Mouse (Mus musculus) testis, postnatal 14 days (tissue): ENCODE measurements around the gene Pja2.
"Not testable (repeated sequence)": the region's sequence is repeated elsewhere in the genome, so short reads cannot be mapped to it uniquely, and the experiment has no call there.

ENCODE experiments used
- DNase-seq: peaks from one replicate; pipeline ENCODE4 v3.0.0; 2021; ENCODE audit warnings: low spot score

The Pja2 gene

DNA sequence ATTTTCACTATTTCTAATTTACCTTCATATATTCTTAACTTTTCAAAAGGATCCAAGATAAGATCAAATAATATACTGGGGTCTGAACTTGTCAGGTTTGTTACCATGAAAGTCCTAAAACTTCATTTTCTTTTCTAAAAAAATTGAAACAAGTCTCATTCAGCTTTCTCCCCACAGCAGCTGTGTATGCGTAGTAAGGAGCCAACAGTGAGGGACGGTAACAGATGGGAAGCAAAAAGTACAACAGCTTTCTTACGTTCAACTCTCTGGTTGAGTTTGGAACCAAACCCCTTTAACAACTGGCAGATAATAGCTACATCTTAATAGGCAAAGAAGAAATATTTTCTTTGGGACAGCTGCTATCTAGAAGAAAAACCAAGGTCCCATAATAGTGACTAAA is 50.3 kb downstream of the Pja2 start:
- not testable (repeated sequence) for DNase-seq

DNA sequence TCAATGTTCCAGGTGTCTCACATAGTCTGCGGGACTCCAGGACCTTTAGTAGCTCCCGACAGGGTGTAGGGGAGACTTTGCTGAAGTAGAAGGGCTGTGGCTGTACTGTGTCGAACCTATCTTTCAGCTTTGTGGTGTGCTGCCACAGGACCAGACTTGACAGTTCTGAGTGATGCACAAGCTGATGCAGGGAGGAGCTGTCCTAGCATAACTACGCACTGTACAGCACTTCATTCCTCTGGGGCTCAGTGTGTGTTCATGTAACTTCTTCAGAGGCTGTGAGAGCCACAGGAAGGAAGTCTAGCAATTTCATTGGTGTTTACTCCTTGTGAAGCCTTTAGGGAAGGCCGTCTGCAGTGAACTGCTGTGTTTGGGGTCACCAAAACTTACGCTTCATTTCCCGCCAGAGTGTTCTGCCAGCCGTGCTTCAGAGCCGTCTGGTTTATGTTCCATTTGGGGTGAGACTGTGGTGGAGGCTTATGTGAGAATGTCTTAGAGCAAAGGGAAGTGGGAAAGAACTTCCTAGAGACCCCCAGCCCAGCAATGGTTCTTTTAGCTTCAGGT is 54.0 kb downstream of the Pja2 start:
- no peak for DNase-seq

DNA sequence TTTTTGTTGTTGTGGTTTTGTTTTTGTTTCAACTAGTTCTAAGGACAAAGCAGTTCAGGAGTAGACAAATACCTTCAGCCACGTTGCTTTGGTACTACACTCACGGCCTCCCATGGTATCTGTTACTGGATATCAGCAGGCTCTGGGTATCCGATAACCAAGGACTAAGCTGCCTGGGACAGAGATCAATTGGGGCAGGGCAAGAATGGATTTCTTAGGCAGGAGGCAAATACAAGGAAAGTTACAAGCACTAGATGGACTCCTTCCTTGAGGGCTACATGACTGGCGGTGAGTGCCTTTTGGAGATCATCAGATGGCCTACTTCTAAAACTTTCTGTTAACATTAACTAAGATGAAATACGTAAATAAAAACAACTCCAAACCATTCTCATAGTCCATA is 55.0 kb downstream of the Pja2 start:
- no peak for DNase-seq

DNA sequence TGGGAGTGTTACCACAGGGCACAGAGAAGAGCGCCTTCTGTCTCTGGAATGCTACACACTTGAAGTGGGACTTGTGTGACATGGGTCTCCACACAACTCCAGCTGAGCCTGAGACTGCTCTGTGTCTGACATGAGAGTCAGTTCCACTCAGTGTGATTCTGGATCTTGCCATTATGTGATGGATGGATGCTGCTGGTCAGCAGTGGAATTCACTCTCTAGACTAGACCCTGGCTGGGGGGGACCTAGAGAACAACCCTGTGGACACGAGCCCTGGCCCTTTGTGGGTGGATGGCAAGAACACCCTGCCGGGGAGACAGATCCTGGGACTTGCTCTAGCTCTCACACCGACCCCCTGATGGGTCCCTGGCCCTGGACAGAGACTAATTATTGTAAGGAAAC is 56.5 kb downstream of the Pja2 start:
- DNase-seq, result no peak

DNA sequence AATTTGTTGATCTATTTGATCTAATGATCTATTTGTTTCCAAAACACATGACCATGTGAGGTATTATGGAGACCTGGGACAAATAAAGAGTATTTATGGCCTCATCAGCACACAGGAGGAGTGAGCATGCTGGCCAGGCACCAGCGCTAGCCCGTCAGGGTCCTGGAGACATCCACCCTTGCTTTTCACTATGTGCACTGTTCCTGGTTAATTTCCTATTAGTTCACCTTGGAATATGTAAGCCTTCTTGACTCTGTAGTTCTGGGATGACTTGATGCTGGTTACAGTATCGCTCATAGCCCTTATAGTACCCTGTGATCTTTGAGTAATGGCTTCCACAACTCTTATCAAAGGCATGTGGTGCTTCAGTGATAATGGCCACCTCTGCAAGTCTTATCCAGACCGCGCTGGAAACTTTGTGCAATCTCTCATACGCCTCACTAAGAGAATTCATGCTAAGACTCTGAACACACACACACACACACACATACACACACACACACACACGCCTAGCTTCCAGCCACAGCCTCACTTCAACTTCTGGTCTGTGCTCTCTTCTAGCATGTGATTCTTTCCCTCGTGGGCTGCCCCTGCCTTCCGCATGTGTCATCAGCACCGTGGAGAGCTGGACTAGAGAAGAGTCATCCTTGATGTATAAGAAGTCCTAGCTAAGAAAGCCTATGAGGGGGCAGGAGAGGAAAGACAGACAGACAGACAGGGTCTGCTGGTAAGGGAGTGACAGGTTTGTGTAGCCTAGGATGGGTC is 57.2 kb downstream of the Pja2 start:
- DNase-seq, result no peak

DNA sequence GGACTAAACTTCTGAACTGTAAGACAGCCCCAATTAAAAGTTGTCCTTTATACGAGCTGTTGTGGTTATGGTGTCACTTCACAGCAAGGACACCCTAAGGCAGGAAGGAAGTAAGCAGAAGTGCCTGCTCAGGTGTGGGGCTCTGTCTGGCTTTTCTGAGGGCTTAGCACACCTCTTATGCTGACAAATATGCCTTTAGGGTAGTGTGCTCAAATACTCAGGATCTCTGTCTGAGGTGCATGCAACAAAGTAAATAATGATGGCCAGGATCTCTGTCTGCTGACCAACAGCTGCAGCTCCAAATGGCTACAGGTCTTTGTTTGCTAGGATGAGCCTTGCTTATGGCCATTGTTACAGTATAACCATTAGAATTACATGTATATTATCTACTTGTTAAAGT is 71.1 kb downstream of the Pja2 start:
- no peak for DNase-seq

DNA sequence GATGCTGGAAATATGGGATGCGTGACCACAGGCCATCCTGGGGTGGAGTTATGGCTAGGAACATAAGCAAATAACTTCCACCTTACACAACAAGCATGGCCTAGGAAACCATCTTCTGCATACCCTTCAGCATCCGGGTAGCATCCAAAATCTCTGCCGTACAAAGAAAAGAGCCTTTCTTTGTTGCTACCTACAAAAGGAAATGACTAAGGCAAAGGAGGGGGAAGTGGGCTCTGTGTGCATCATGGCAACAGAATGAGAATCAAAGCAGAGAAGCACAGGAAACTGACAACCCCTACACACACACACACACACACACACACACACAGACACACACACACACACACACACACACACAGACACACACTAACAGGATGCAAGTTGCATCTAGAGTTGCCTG is 83.5 kb downstream of the Pja2 start:
- no peak for DNase-seq

DNA sequence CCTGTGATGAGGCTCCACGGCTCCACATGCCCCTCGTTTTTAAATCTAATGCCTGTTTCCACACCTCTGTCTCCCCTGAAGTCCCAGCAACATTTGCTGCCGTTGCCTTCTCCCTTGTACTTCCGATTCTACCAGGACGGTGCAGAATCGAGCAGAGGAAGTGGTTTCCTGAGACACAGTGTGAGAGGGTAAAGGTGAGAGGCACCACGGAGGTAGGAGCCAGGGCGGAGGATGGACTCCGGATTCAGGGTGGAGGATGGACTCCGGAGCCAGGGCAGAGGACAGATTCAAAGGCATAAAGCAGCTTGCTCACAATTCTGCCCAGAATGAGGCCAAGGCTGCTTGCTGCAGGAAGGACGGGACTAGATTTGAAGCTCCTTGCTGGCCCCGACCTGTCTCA is 88.8 kb downstream of the Pja2 start:
- no peak for DNase-seq

DNA sequence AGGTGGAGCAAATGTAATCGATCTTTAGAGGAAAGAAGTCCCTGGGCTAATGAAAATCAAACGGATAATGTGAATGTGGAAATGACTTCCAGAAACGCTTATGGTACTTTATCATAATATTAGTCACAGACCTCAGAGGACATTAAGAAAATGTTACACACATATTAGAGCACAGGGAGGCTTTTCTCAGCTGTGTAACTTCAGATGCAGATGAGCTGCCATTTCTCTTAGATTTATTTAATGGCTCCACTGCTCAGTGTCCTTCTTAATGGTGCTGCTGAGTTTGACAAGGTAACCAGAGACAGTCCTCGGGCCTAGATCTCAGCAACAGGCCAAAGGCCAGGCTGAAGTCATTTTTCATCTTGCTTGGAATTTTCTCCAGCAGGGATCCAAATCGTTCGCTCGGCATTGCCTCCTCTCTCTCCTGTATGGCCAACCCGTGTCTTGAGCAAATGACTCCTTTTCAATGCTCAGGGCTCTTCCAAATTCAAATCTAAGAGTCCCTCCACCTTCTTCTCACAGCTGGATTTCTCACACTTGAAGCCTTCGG is 89.3 kb downstream of the Pja2 start:
- DNase-seq, result no peak

DNA sequence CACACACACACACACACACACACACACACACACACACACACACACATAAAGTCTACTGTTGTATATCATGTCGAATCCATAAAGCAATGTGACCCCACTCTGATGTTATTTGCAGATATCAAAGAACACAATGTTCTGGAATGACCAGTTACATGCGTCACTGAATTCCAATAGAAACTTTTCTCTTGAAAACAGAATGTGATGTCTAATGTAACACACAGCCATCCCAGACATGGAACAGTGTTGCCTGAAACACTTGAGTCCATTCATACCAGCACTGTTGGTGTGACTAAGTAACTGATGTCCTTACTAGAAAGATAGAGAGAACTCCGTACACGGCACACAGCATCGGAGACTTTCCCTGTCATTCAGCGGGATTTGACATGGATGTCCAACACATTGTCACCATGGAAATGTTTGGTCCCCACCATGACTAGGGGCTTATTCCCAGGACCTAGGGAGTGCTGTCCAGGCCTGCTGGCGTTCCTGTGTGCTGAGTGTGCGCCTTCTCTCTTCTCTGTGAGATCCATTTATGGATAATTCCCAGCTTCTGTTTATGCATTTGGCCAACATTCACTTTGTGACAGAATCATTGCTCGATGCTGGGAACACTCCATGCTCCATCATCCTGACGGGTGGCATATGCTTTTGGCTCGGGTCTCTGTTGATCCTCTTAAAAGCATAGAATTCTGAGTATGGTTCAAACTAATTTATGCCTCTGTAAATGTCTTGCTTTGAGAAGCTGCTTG is 90.0 kb downstream of the Pja2 start:
- no peak for DNase-seq

DNA sequence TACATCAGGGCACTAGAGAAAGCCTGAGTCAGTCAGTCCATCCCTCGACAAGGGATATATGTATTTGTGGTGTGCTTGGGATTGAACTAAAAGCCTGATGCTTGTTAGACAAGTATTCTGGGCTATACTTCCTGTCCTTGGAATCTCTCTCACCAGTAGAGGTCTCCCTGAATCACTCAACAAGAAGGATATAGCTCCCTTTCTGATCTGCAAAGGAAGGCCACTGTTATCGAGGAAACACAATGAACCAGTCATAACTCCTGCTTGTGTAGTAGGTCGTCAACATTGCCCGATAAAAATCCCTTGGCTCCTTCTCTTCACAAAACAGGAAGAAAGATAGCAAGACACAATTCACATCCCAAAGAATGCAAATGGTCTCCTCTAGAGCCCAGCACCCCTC is 99.6 kb downstream of the Pja2 start:
- DNase-seq, result no peak

DNA sequence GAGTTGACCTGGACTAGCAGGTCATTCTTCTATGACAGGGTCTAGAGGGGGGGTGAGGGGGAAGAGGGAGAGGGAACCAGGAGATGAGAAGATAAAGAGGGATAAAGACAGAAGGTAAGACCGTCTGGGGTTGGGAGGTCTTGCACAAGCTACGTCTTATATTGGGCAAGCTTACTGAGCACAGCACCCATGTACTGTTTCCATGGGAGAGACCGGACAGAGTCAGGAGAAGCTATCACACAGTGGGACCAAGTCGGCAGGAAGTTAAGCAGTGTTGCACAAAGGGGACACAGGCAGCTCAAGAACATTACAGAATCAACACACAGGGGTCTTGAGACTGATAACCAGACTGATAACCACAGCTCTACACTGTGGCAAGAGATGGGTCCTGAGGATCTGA is 100.1 kb downstream of the Pja2 start:
- not testable (repeated sequence) for DNase-seq

DNA sequence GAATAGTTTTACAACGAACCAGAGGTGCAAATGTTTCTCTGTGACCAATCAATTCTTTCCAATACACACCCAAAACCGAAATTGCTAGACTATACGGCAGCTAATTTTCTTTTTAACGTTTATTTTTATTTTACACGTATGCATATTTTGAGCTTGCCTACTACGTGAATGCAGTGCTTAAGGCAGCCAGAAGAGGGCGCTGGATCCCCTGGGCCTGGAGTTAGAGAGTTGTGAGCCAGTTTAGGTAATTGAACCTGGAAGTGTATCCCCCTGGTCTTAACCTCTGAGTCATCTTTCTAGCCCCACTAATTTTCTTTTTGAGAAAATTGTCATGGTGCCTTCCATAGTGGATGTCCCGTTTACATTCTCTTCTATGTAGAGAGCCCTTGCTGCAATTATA is 100.5 kb downstream of the Pja2 start:
- DNase-seq, result peak; percentile 12
